Mouse (Mus musculus) hindbrain, postnatal 0 days (tissue): ENCODE data around the gene Tnip2. TPM values are rescaled to one million over a fixed set of nuclear protein-coding genes. Genes with fewer than 3 reads are reported as not detected.
A peak's percentile ranks its signal among the peaks of the same experiment; 100 is the strongest.

Experiments used
- ATAC-seq: fragments of 200-750 bp; cut with Nextera tagmentation; 2 replicates; pipeline ENCODE4 v1.8.0; 2017; ENCODE audit warnings: mild to moderate bottlenecking, moderate TSS enrichment, moderate library complexity
- DNase-seq: peaks from one replicate; pipeline ENCODE4 v3.0.0-alpha.2; 2015; ENCODE audit warnings: low spot score
- H3K27ac ChIP-seq: fragments of 300-500 bp; sonication (generic); 2 replicates; pipeline ENCODE4 v1.5.1; 2014; ENCODE audit warnings: mild to moderate bottlenecking
- H3K27me3 ChIP-seq: fragments of 300-500 bp; sonication (generic); 2 replicates; pipeline ENCODE4 v1.6.1; 2014; ENCODE audit warnings: low read length, mixed read lengths; ENCODE audit not compliant: insufficient read depth
- H3K36me3 ChIP-seq: fragments of 300-500 bp; sonication (generic); 2 replicates; pipeline ENCODE4 v1.6.1; 2014; ENCODE audit warnings: low read length, mixed read lengths; ENCODE audit not compliant: insufficient read depth
- H3K4me1 ChIP-seq: fragments of 300-500 bp; sonication (generic); 2 replicates; pipeline ENCODE4 v1.6.1; 2014; ENCODE audit warnings: antibody characterized with exemption, low read length, mixed read lengths; ENCODE audit not compliant: insufficient read depth
- H3K4me2 ChIP-seq: fragments of 300-500 bp; sonication (generic); 2 replicates; pipeline ENCODE4 v1.6.1; 2014; ENCODE audit warnings: low read depth, mild to moderate bottlenecking, low read length, moderate library complexity, mixed read lengths
- H3K4me3 ChIP-seq: fragments of 300-500 bp; sonication (generic); 2 replicates; pipeline ENCODE4 v1.5.1; 2014; ENCODE audit warnings: low read length
- H3K9ac ChIP-seq: fragments of 300-500 bp; sonication (generic); replicated peaks from 2 replicates; pipeline ENCODE4 v1.6.1; 2014; ENCODE audit warnings: mild to moderate bottlenecking, low read length, moderate library complexity, mixed read lengths
- H3K9me3 ChIP-seq: fragments of 300-500 bp; sonication (generic); 2 replicates; pipeline ENCODE4 v1.6.1; 2016; ENCODE audit warnings: low read length, mixed read lengths
- CTCF ChIP-seq: IDR thresholded peaks from 2 replicates; pipeline ENCODE4 v1.5.1; 2016; ENCODE audit warnings: antibody characterized with exemption, control low read depth, low read depth
- WGBS: fragments of 180-500 bp; shearing (Covaris S2); extraction: QIAGEN DNeasy Blood & Tissue Kit; methylation state at CpG from one replicate; pipeline ENCODE4 v1.1.7; 2014; 5-methylcytosine and 5-hydroxymethylcytosine counted together
- polyA plus RNA-seq: library from polyadenylated mRNA; unstranded; fragments of >200 nt; fragmentation: Nextera tagmentation; extraction: Ambion mirVana; gene quantifications from 2 replicates; pipeline ENCODE4 v1.2.1, GENCODE M21; 2015
- total RNA-seq: library from RNA; depleted of rRNA; stranded (reverse); fragments of >200 nt; gene quantifications from 2 replicates; pipeline ENCODE4 v1.2.3, GENCODE M21; 2014; rRNA removed

Tnip2 gene
- total RNA-seq (11.1 and 12.8 TPM in 2 replicates), polyA plus RNA-seq (14.1 and 14.5 TPM in 2 replicates)

DNA sequence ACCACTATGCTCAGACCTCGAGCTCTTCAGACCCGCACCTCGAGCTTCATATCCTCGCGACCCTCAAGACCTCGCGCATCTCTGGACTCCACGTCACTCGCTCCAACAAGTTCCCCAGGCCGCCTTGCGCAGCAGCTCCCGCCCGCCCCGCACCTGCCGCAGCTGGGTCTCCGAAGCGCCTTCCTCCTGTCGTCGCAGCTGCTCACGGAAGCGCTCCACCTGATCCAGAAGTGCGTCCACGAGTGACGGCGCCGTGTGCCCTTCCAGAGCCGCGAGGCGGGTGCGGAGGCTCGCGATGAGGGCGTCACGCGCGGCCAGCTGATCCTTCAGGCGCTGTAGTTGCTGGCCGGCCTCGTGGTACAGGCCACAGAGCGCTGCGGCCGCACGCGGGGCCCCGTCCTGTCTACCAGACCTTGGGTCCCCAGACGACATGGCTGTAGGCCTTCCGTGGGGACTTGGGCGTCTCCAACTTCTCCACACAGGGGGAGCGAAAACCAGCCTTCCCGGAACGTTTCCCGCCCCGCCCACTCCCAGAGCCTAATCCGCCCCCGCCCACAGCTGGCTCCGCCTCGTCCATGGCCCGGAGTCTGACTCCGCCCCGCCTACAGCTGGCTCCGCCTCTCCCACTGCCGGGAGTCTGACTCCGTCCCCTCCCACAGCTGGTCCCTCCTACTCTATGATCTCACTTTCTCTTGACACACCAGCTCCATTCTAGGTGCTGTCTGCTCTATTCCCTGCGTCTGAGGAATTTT lies at the start of gene Tnip2:
Gene Tnip2 (minus strand): TSS at position 526 of the 752 bp plus-strand sequence.
- under 1% methylated on average over 63 of the region's 64 CpGs for WGBS

DNA sequence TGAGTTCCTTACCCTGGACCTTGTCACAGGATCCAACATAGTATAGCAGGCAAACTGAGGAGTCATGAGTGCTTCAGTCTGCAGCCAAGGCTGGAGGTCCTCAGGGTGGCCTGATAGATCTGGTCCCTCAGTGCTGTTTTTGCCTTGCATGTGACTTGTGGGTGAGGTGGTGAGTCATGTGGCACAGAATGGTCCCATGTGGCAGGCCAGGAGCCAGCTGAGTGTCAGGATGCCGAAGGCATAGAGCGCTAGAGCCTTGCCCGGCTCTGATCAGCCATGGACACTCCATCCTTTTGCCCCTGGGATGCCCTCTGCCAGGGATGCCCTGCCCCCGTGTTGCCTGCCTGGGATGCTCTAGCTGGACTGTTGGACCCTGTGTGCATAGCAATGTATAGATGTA lies 38.0 kb upstream of the Tnip2 start:
- Histone ChIP-seq H3K4me3 (no peak overlapping the region), H3K36me3 (peaks cover 40% of the 10 kb centered on the region), H3K27me3 (no peaks in the 10 kb centered on the region), H3K4me1 (peaks cover 10% of the 10 kb centered on the region), H3K9me3 (no peaks in the 10 kb centered on the region), H3K4me2 (no peak overlapping the region), H3K9ac (0 out of 2 replicates have a peak overlapping the region, but pooled peaks have one; percentile 13), H3K27ac (no peak overlapping the region)
- WGBS, result 82% methylated on average over 4 of the region's 4 CpGs
- no peak for TF ChIP-seq CTCF
- ATAC-seq (no peak), DNase-seq (no peak)

More for the DNA sequence above, at the start of gene Tnip2:
- Histone ChIP-seq H3K9me3 (no peaks in the 10 kb centered on the region), H3K4me2 (peak within 1 kb of the TSS; percentile 94), H3K4me1 (peaks cover 8% of the 10 kb centered on the region; the same call in 1 of the 2 replicates), H3K27ac (peak within 1 kb of the TSS; percentile 66; the same call in 1 of the 2 replicates), H3K9ac (peak within 1 kb of the TSS; percentile 71), H3K4me3 (peak within 1 kb of the TSS; percentile 67), H3K36me3 (no peaks in the 10 kb centered on the region), H3K27me3 (no peaks in the 10 kb centered on the region)
- no peak for TF ChIP-seq CTCF
- DNase-seq (peak; percentile 94), ATAC-seq (peak; percentile 98)

DNA sequence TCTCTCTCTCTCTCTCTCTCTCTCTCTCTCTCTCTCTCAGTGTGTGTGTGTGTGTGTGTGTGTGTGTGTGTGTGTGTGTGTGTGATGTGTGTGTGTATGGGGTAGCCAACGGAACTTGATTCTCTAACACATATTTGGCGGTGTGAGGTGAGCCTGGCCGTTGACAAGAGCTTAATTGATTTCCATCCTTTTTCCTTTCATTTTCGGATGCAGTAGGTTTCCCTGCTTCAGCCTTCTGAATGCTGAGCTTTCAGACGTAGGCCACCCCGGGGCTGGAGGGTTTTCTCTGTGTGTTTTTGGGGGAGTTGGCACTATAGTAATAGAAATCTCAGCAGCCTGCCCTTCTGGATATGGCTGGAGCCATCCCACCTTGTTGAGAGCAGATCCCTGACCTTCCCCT lies 36.5 kb upstream of the Tnip2 start:
- TF ChIP-seq CTCF, result no peak
- 10% methylated on average over 6 of the region's 6 CpGs for WGBS
- Histone ChIP-seq H3K9ac (peak overlapping the region; percentile 97), H3K27ac (peak overlapping the region; percentile 83; the same call in 1 of the 2 replicates), H3K36me3 (peaks cover 27% of the 10 kb centered on the region), H3K27me3 (no peaks in the 10 kb centered on the region), H3K4me2 (peak overlapping the region; percentile 73), H3K4me3 (peak overlapping the region; percentile 87), H3K9me3 (no peaks in the 10 kb centered on the region), H3K4me1 (peaks cover 10% of the 10 kb centered on the region)
- peak; percentile 42 for DNase-seq
- ATAC-seq, result no peak; the same call in 1 of the 2 replicates

DNA sequence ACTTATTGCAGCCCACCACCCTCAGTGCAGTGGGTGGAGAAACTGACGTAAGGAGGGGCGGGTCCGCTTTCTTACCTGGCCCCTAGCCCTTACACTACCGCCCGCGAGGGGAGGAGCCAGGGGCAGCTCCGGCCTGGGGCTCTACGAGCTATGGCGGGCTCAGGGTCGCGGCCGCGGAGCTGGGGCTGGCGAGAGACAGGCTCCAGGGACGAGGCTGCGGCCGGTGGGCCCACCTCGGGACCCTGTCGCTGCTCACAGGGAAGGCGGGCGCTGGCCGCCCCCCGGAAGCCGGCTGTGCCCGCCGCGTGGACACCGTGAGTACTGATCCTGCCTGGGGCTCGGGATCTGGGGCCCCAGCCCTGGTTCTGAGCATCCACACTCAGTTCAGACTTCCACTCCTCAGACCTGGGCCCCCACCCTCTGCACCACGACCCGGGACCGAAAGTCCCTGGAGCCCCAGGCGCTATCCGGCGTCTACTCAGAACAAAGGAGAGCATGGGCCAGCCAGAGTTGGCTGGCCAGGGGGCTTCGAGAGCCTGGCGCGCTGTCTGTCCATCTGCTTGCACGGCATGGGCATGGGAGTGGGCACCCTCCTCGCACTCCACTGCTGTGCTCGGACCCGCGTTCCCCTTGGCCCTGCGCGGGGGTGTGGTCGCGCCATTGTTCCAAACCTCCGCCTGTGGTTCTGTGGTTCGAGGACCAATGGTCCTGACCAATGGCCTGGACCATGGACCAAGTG lies 35.9 kb upstream of the Tnip2 start:
- Histone ChIP-seq H3K4me2 (peak overlapping the region; percentile 73), H3K4me1 (peaks cover 10% of the 10 kb centered on the region), H3K9ac (peak overlapping the region; percentile 97), H3K36me3 (peaks cover 21% of the 10 kb centered on the region), H3K27me3 (no peaks in the 10 kb centered on the region), H3K27ac (peak overlapping the region; percentile 83), H3K9me3 (no peaks in the 10 kb centered on the region), H3K4me3 (peak overlapping the region; percentile 87)
- peak; percentile 81 for DNase-seq
- peak; percentile 89 for ATAC-seq
- WGBS, result under 1% methylated on average over 46 of the region's 49 CpGs
- no peak; the same call in none of the 2 replicates for TF ChIP-seq CTCF

DNA sequence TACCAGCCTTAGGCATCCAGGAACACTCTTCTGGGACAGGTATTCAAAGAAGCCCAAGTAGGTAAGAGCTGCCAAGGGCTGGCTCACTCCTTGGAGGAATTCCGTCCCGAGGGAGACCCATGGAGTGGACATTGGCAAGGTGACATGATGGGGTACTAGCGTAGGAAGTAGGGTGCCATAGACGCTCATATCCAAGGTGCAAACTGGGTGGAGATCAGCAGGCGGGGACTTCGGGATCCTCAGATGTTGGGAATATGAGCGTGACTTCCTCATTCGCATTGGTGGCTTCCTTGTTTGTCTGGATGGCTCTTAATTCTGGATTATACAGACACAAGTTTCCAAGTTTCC lies 35.3 kb upstream of the Tnip2 start:
- no peak for DNase-seq
- Histone ChIP-seq H3K27me3 (no peaks in the 10 kb centered on the region), H3K36me3 (peaks cover 21% of the 10 kb centered on the region), H3K9ac (peak overlapping the region; percentile 97; the same call in 1 of the 2 replicates), H3K4me1 (peaks cover 10% of the 10 kb centered on the region), H3K4me3 (peak overlapping the region; percentile 87), H3K4me2 (peak overlapping the region; percentile 73), H3K9me3 (no peaks in the 10 kb centered on the region), H3K27ac (no peak overlapping the region)
- ATAC-seq, result 0 out of 2 replicates have a peak, but pooled peaks have one; percentile 18
- WGBS, result 25% methylated on average over 8 of the region's 8 CpGs
- TF ChIP-seq CTCF, result no peak

DNA sequence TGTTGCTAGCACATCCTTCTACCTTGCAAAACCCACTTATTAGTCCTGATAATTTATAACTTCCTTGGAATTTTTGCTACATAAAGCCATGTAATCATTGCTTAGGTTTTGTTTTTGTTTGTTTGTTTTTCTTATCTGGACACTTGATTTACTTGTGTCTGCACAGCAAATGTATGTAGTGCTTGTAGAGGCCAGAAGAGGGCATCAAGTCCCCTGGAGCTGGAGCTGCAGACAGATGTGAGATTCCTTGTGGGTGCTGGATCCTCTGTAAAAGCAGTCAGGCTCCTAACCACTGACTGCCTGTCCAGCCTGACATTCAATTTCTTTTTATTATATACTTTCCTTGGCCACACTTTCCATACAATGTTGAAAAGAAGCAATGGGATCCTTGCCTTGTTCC lies 33.6 kb upstream of the Tnip2 start:
- peak; percentile 59 for DNase-seq
- H3K4me1 ChIP-seq, result peaks cover 10% of the 10 kb centered on the region
- no peaks in the 10 kb centered on the region for H3K9me3 ChIP-seq
- H3K4me2 ChIP-seq, result no peak overlapping the region
- no peak overlapping the region for H3K9ac ChIP-seq
- TF ChIP-seq CTCF, result peak; percentile 67
- peaks cover 10% of the 10 kb centered on the region; the same call in 1 of the 2 replicates for H3K36me3 ChIP-seq
- no peaks in the 10 kb centered on the region for H3K27me3 ChIP-seq
- H3K27ac ChIP-seq, result no peak overlapping the region
- H3K4me3 ChIP-seq, result no peak overlapping the region
- ATAC-seq, result no peak
